Mouse (Mus musculus) cortical plate, adult 2 months (tissue): ENCODE measurements around the gene Dzip1.

Experiments used
- CTCF ChIP-seq: fragments of 200-500 bp; IDR thresholded peaks from 2 replicates; pipeline ENCODE4 v1.5.1; 2011; ENCODE audit warnings: mild to moderate bottlenecking, control low read depth, low read length; ENCODE audit not compliant: insufficient read depth; ENCODE audit errors: extremely low read depth
- POLR2A ChIP-seq: fragments of 200-500 bp; IDR thresholded peaks from 2 replicates; pipeline ENCODE4 v1.6.1; 2011; ENCODE audit warnings: mild to moderate bottlenecking, low read length, control low read depth; ENCODE audit not compliant: insufficient read depth; ENCODE audit errors: extremely low read depth

DNA sequence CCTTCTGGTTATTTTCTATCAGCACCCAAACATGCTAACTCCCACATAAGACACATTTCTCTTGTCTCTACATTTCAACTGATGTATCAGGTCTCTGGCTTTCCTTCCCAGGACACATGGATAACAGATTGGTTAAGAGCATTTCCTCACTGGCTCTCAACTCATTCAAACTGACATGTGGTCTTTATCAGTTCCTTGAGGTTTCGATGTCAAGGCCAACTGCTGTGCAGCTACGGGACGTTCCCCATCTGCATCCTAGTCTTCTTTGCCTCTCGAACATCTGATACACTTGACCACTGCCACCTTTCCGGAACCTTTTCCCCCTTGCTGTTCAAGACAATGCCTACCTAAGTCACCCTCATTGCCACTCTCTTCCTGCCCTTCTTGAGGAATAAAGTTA, 11.6 kb downstream of the Dzip1 start:
- no peak for TF ChIP-seq CTCF
- no peak for TF ChIP-seq POLR2A
